Mouse (Mus musculus) spleen, adult 2 months (tissue): ENCODE data around the gene Ngf.

Experiments used
- CTCF ChIP-seq: fragments of 200-500 bp; IDR thresholded peaks from 2 replicates; pipeline ENCODE4 v1.5.1; 2011; ENCODE audit warnings: mild to moderate bottlenecking, inconsistent platforms; ENCODE audit not compliant: insufficient read depth, insufficient read length, insufficient replicate concordance; ENCODE audit errors: extremely low read depth
- POLR2A ChIP-seq: fragments of 200-500 bp; IDR thresholded peaks from 2 replicates; pipeline ENCODE4 v1.6.1; 2011; ENCODE audit warnings: low read depth, low read length, inconsistent platforms

DNA sequence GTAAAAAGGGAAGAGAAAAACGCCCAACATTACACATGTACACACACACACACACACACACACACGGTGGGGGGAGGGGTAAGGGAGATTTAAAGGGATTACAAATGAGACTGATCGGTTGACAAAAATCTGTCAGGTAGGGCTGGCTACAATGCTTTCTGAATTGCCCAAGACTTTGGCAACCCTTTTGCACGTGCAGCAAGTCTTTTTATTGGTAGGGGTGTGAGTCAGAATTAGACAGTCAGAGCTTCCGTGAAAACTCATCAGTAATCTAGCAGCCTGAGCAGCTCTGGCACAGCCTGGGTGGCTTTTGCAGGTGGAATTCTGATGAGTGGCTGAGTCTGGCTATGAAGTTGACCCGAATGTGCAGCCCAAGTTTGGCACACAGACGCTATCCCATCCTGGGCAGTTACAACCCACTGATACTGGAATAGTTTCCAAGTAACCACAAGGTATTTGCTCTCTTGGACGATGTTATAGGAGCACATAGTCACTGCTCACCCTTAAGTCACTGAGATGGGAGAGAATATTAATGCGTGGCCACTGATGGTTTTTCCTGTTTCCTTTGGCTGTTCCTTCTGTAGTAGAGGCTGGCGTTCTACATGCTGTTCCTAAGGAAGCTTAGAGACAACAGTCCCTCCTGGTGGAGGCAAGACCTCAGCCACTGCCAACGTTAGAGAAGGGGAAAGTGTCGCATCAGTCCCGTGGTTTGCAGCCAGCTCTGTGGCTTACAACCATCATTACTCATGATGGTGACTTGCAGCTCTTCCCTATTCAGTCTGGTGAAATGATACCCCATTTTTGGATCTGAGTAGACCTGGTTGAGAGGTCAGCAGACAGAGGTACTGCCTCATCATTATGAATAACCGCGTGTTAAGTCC is 4.8 kb downstream of the Ngf start:
- TF ChIP-seq CTCF (no peak), POLR2A (no peak)
